Mouse (Mus musculus) inflammation-experienced regulatory T-cells, adult 16 weeks (primary cell): ENCODE results near the gene Lyplal1. TPM values are rescaled to one million over a fixed set of nuclear protein-coding genes. Genes with fewer than 3 reads are reported as not detected.

Experiments used
- polyA plus RNA-seq: library from polyadenylated mRNA; unstranded; fragments of 100-300 nt; shearing (Covaris generic); gene quantifications from one replicate; pipeline ENCODE4 v1.2.1, GENCODE M21; 2017

Lyplal1 gene
- 0.88 TPM for polyA plus RNA-seq

GRCm38 (mm10) chr1:186116701-186117488 is at the start of gene Lyplal1:
Gene Lyplal1 (minus strand): TSS chr1:186117310.

